In the genomic region with DNA sequence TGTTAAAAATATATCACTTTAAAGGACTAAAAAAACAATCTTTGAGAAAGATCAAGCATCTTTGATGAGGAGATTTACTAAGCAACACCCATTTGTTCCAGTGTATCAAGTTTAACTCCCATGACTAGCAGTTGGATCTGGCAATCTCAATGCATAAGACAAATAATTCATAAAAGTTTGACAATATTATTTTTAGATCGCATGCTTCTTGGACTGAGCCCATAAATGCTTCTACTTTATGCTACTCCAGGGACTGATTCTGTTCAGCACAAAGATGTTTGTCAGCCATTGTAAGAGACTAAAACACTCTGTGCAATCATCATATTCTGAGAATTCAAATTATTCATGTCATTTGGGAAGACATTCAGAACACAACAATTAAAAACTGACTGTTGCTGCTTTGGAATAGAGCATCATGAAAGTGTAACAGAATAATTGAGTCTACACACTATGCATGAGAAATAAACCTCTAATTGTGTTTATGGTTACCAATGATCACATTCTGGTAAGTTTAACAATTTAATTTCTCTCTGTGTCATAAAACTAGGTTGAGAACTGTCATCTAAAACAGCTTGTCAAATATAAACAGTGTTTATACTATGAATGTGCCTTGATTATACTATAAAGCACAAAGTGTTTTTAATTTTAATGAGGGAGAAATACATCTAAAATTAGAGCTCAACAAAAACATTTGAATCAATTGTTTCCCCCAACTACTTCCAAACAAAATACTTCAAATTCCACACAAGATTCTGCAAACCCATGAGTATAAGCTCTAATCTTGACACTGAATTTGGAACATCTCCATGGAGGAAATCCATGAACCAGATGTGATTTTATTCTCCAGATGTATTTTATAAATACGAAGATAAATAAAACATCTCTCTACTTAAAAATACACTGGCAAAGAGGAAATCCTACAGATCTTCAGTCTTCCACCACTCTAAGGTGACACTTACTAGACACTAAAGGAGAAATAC, we compare ENCODE assay signal across 20 mouse cellular contexts.
DNase-seq lines count a peak whose midpoint lies in the region; ATAC-seq and TF ChIP-seq lines count a peak whose summit lies in the region.
"Had no signal": no experiment of that assay in that cellular context is flagged by ENCODE, and none has a peak within 500 bp of the region (broad histone marks: within the 10 kb centered on the region; RNA-seq: fewer than 3 reads in every experiment).

No protein-coding gene starts in this region.

- DNase-seq in embryonic facial prominence, embryonic 14.5 days (ENCODE audit: low spot score): peak; percentile 67
- DNase-seq in embryonic facial prominence, embryonic 10.5 days (ENCODE audit: low spot score): no peak
- DNase-seq in hindbrain, embryonic 10.5 days (ENCODE audit: low spot score): no peak
- no peak for DNase-seq in lung, adult 2 months
- DNase-seq in frontal cortex, postnatal 14 days (ENCODE audit: low spot score in 2 of 2): no peak
- DNase-seq: adrenal gland, postnatal 14 days; cerebellum, adult 2 months; gastrocnemius, postnatal 36 days; heart, postnatal 4 days; lung, postnatal 4 days; thymus, adult 18-20 months had no signal

- no peak for TF ChIP-seq CTCF in lung, adult 2 months (IDR thresholded peaks at IDR 0.05; ENCODE audit: insufficient read depth, low read length)

- H3K27me3 ChIP-seq in embryonic facial prominence, embryonic 14.5 days (replicated peaks; ENCODE audit: control insufficient read depth, insufficient read depth, low read length): no peaks in the 10 kb centered on the region
- H3K27me3 ChIP-seq in embryonic facial prominence, embryonic 10.5 days (replicated peaks; ENCODE audit: low read depth, poor library complexity, severe bottlenecking): no peaks in the 10 kb centered on the region
- no peaks in the 10 kb centered on the region for H3K27me3 ChIP-seq in hindbrain, embryonic 15.5 days
- H3K27me3 ChIP-seq in hindbrain, embryonic 10.5 days (ENCODE audit: insufficient read depth, poor library complexity, severe bottlenecking): no peaks in the 10 kb centered on the region
- no peaks in the 10 kb centered on the region for H3K27me3 ChIP-seq in lung, embryonic 15.5 days
- H3K27me3 ChIP-seq in forebrain, embryonic 16.5 days (replicated peaks; ENCODE audit: control insufficient read depth, insufficient read depth, low read length): no peaks in the 10 kb centered on the region
- H3K27me3 ChIP-seq: embryonic facial prominence, embryonic 15.5 days; heart, embryonic 13.5 days; midbrain, embryonic 12.5 days; neural tube, embryonic 15.5 days had no signal

- ATAC-seq in embryonic facial prominence, embryonic 14.5 days (ENCODE audit: low read depth): no peak
- 0 out of 2 replicates have a peak, but pooled peaks have one; percentile 23 for ATAC-seq in hindbrain, embryonic 15.5 days (ENCODE audit: low FRiP score, low read depth)
- no peak for ATAC-seq in lung, embryonic 15.5 days (ENCODE audit: borderline replicate concordance, extremely low read depth, low FRiP score, low TSS enrichment)
- peak; percentile 72 for ATAC-seq in forebrain, embryonic 16.5 days

- no peaks in the 10 kb centered on the region for H3K36me3 ChIP-seq in embryonic facial prominence, embryonic 14.5 days (ENCODE audit: control insufficient read depth, insufficient read depth, low read length)
- no peaks in the 10 kb centered on the region for H3K36me3 ChIP-seq in embryonic facial prominence, embryonic 10.5 days (replicated peaks)
- H3K36me3 ChIP-seq in hindbrain, embryonic 15.5 days: no peaks in the 10 kb centered on the region
- H3K36me3 ChIP-seq in hindbrain, embryonic 10.5 days: no peaks in the 10 kb centered on the region
- H3K36me3 ChIP-seq in lung, embryonic 15.5 days: no peaks in the 10 kb centered on the region
- H3K36me3 ChIP-seq in forebrain, embryonic 16.5 days (ENCODE audit: control insufficient read depth, insufficient read depth): no peaks in the 10 kb centered on the region
- H3K36me3 ChIP-seq: embryonic facial prominence, embryonic 15.5 days; heart, embryonic 13.5 days; midbrain, embryonic 12.5 days; neural tube, embryonic 15.5 days had no signal

- no peak overlapping the region for H3K4me3 ChIP-seq in embryonic facial prominence, embryonic 14.5 days (ENCODE audit: low read depth, low read length)
- no peak overlapping the region for H3K4me3 ChIP-seq in embryonic facial prominence, embryonic 10.5 days
- H3K4me3 ChIP-seq in hindbrain, embryonic 15.5 days: no peak overlapping the region
- H3K4me3 ChIP-seq in hindbrain, embryonic 10.5 days: no peak overlapping the region
- H3K4me3 ChIP-seq in lung, embryonic 15.5 days: no peak overlapping the region
- no peak overlapping the region for H3K4me3 ChIP-seq in lung, adult 2 months (replicated peaks; ENCODE audit: extremely low read depth, low read depth, low read length)
- H3K4me3 ChIP-seq in forebrain, embryonic 16.5 days (replicated peaks; ENCODE audit: low read length): no peak overlapping the region
- H3K4me3 ChIP-seq: embryonic facial prominence, embryonic 15.5 days; heart, embryonic 13.5 days; midbrain, embryonic 12.5 days; myocyte; neural tube, embryonic 15.5 days had no signal

- 43% methylated on average over 2 of the region's 2 CpGs for WGBS in embryonic facial prominence, embryonic 14.5 days
- 94% methylated on average over 2 of the region's 2 CpGs for WGBS in embryonic facial prominence, embryonic 10.5 days
- WGBS in hindbrain, embryonic 15.5 days: 77% methylated on average over 2 of the region's 2 CpGs
- WGBS in hindbrain, embryonic 10.5 days: 91% methylated on average over 2 of the region's 2 CpGs
- whole genome bisulfite sequencing in lung, embryonic 15.5 days: 52% methylated on average over 2 of the region's 2 CpGs
- 29% methylated on average over 2 of the region's 2 CpGs for WGBS in lung, adult 2 months
- 80% methylated on average over 2 of the region's 2 CpGs for WGBS in forebrain, embryonic 16.5 days

- no peaks in the 10 kb centered on the region for H3K9me3 ChIP-seq in embryonic facial prominence, embryonic 14.5 days (ENCODE audit: control insufficient read depth, low read length)
- no peaks in the 10 kb centered on the region for H3K9me3 ChIP-seq in embryonic facial prominence, embryonic 10.5 days
- no peaks in the 10 kb centered on the region for H3K9me3 ChIP-seq in hindbrain, embryonic 15.5 days
- no peaks in the 10 kb centered on the region for H3K9me3 ChIP-seq in hindbrain, embryonic 10.5 days
- H3K9me3 ChIP-seq in lung, embryonic 15.5 days: no peaks in the 10 kb centered on the region
- no peaks in the 10 kb centered on the region for H3K9me3 ChIP-seq in forebrain, embryonic 16.5 days (ENCODE audit: control insufficient read depth, low read length)
- H3K9me3 ChIP-seq: embryonic facial prominence, embryonic 15.5 days; midbrain, embryonic 12.5 days; neural tube, embryonic 15.5 days had no signal

- no peak overlapping the region for H3K9ac ChIP-seq in embryonic facial prominence, embryonic 14.5 days (ENCODE audit: low read depth, low read length)
- H3K9ac ChIP-seq in hindbrain, embryonic 15.5 days: no peak overlapping the region
- H3K9ac ChIP-seq in lung, embryonic 15.5 days: no peak overlapping the region
- no peak overlapping the region for H3K9ac ChIP-seq in forebrain, embryonic 16.5 days (replicated peaks; ENCODE audit: low read depth, low read length)
- H3K9ac ChIP-seq: embryonic facial prominence, embryonic 15.5 days; heart, embryonic 13.5 days; liver, embryonic 14.5 days; midbrain, embryonic 12.5 days; neural tube, embryonic 15.5 days had no signal

- H3K27ac ChIP-seq in embryonic facial prominence, embryonic 14.5 days (replicated peaks; ENCODE audit: low read depth, low read length): no peak overlapping the region
- H3K27ac ChIP-seq in embryonic facial prominence, embryonic 10.5 days (replicated peaks): no peak overlapping the region
- no peak overlapping the region for H3K27ac ChIP-seq in hindbrain, embryonic 15.5 days (replicated peaks)
- H3K27ac ChIP-seq in hindbrain, embryonic 10.5 days: no peak overlapping the region
- peak overlapping the region; percentile 31; the same call in 1 of the 2 replicates for H3K27ac ChIP-seq in lung, embryonic 15.5 days
- H3K27ac ChIP-seq in forebrain, embryonic 16.5 days (ENCODE audit: low read length): no peak overlapping the region
- H3K27ac ChIP-seq: embryonic facial prominence, embryonic 15.5 days; heart, embryonic 13.5 days; liver, embryonic 14.5 days; midbrain, embryonic 12.5 days; neural tube, embryonic 15.5 days had no signal

- H3K4me1 ChIP-seq in embryonic facial prominence, embryonic 14.5 days (ENCODE audit: control insufficient read depth, insufficient read depth, low read length): peaks cover 4% of the 10 kb centered on the region; the same call in 1 of the 2 replicates
- no peaks in the 10 kb centered on the region for H3K4me1 ChIP-seq in embryonic facial prominence, embryonic 10.5 days
- no peaks in the 10 kb centered on the region for H3K4me1 ChIP-seq in hindbrain, embryonic 15.5 days (replicated peaks)
- no peaks in the 10 kb centered on the region for H3K4me1 ChIP-seq in hindbrain, embryonic 10.5 days (replicated peaks)
- H3K4me1 ChIP-seq in lung, embryonic 15.5 days: 0 out of 2 replicates have a peak, but pooled peaks cover 4% of the 10 kb centered on the region
- no peaks in the 10 kb centered on the region for H3K4me1 ChIP-seq in lung, adult 2 months (ENCODE audit: control insufficient read depth, insufficient read depth, low read length)
- H3K4me1 ChIP-seq in forebrain, embryonic 16.5 days (replicated peaks; ENCODE audit: control insufficient read depth, insufficient read depth, low read length): no peaks in the 10 kb centered on the region
- H3K4me1 ChIP-seq: embryonic facial prominence, embryonic 15.5 days; heart, embryonic 13.5 days; midbrain, embryonic 12.5 days; neural tube, embryonic 15.5 days had no signal

- H3K4me2 ChIP-seq in embryonic facial prominence, embryonic 14.5 days (ENCODE audit: low read depth, low read length): no peak overlapping the region
- no peak overlapping the region for H3K4me2 ChIP-seq in hindbrain, embryonic 15.5 days
- H3K4me2 ChIP-seq in lung, embryonic 15.5 days: no peak overlapping the region
- no peak overlapping the region for H3K4me2 ChIP-seq in forebrain, embryonic 16.5 days (ENCODE audit: low read length)
- H3K4me2 ChIP-seq: embryonic facial prominence, embryonic 15.5 days; heart, embryonic 13.5 days; midbrain, embryonic 12.5 days; neural tube, embryonic 15.5 days had no signal

- TF ChIP-seq POLR2A in lung, adult 2 months (IDR thresholded peaks at IDR 0.05; ENCODE audit: borderline replicate concordance, extremely low read depth, low read depth, low read length): no peak

Comparison
In these comparisons a context has a peak if more than half of its experiments do, and no peak if none do; other contexts are left out.
1. ATAC-seq: peak in hindbrain, embryonic 15.5 days (single experiment) and forebrain, embryonic 16.5 days (single experiment); none in embryonic facial prominence, embryonic 14.5 days (single experiment) and lung, embryonic 15.5 days (single experiment).